Mouse (Mus musculus): ENCODE results near the gene AI481877.
A peak's percentile ranks its signal among the peaks of the same experiment; 100 is the strongest.
"Not testable (repeated sequence)": the region's sequence is repeated elsewhere in the genome, so short reads cannot be mapped to it uniquely, and the experiment has no call there.

AI481877 gene

GRCm38 (mm10) chr4:59138507-59139033, at the start of gene AI481877:
Gene AI481877 (minus strand): TSS chr4:59138983.
- not testable (repeated sequence) for DNase-seq

DNA sequence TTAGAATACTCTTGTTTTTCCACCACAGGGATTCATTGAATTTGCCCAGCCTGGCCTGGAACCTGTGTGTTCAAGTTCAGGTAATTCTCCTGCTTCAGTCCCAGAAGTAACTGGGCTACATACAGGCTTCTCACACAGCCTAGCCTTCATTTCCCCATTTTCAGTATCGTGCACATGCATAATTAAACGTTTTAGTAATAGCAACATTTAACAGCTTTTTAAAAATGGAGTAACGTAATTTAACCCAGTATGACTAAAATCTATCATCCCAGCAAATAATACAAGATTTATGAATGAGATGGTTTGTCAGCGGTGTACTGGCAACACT, 49.7 kb upstream of the AI481877 start:
- DNase-seq = no peak

DNA sequence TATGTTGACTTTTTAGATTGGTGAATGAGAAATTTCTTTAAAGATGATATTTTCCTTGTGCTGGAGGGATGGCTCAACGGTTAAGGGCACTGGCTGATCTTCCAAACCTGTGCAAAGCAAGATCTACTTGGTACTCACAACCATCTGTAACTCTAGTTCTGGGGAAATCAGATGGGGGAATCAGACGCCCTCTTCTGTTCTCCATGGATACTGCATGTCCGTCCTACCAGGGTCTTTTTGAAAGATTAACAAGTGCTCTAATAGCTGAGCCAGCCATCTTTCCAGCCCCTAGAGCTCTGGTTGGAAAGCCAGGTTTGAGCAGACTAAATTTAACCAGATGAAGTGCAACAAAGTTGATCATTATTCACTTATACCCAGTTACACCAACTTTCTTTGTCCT, 48.5 kb upstream of the AI481877 start:
- DNase-seq = peak; percentile 52

DNA sequence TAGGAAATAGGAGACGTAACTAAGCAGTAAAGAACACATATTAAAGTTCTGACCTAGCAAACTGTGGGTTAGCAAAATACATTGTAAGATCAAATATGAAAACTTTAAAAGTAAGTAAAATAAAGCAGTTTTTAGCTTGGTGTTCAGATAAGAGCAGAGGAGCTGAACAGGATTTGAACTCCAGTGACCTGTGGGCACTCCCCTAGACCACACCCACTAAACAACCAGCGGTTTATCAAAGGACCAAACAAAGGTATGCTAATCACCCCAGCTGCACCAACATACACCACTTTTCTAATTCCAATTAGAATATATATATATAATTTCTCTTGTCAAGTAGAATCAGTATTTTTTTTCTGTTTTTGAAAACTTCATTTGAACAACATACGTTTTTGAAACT, 46.9 kb upstream of the AI481877 start:
- no peak for DNase-seq

DNA sequence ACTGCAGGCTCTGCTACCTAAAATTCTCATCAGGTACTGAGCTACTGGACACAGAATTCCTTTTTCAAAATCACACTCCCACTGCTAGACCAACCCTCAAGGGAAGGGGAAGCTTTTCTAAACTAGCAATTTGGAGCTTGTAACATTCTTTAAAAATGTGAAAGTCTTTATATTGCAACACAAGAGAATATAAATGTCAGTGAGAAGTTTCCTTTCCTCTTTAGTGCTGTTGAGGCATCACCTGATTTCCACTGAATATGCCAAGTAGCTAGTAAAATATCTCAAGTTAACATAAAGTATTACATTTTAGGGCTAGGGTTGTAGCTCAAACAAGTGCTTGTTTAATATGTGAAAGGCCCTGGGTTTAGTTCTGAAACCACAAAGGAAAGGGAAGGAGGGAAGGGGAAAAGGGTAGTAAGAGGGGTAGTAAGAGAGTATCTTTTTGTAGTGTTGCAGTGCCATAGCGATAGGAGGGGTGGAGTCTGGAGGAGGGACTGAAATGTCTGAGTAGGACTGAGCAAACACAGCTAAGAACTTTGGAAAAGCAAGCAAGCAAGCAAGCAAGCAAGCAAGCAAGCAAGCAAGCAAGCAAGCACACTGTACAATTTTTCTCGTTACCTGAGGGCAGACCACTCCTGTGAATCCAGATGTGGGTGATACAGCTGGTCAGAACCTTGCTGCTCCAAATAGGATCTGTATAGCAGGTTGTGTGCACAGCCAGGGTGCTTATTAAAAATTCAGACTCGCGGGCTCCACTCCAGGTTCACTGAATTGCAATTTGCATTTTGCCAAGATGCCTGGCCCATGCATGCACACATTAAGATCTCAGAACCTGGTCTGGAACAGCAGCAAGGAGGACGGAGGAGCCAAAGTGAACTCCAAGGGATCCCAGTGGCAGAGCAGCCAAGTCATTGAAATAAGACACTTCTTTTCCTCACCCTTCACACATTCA, 42.8 kb upstream of the AI481877 start:
- DNase-seq = peak; percentile 10 to 32

DNA sequence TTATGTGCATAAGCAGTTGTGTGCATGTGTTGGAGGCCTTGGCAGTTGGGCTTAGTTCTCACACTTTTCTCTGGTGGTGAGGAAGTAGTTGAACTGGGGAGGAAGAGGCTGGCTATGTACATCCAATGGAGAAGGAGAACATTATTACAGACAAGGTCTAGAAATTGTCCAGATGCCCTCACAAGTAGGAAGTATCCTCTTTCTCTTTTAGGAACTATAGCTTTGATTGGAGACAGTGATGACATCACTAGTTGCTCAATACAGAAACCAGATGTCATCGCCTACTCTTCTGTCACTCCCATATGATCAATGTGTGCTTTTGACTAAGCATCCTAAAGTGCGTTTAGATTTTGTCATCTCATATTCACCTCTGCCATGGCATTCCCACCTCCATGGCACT, 38.8 kb upstream of the AI481877 start:
- no peak for DNase-seq

DNA sequence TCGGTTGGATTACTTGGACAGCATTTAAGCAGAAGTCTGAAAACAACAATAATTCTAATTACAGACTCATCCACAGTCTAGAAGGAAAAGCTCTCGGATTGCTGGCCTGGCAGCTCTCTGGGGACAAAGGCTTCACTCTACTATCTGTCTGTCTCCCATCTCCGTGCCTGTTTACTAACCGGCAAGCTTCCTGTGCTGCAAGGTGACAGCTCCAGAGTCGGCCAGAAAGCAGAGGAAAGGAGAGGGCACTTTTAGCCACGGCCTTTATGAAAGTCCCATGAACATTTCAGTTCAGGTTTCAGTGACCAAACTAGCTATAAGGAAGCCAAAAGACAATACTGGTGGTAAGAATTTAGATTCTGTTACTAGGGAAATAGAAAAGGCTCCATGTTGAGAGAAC, 37.1 kb upstream of the AI481877 start:
- no peak for DNase-seq

DNA sequence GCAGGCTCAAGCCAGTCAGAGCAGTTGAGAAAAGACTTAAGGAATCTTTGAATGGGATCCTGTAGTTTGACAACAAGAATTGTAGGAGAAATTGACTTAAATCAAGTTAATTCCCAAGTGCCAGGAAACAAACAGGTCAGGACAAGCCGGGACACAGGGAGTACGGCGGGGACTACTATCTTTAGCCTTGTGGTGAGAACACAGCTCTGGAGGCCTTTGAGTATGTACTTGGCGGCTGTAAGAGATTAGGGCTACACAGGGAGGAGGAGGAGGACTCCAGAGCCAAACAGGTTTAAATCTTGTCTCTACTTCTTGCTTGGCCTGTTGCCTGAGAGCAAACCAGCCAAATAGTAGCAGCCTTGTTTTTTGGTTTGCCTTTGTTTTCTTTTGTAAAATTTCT, 36.2 kb upstream of the AI481877 start:
- DNase-seq = no peak

- DNase-seq = no peak
Observed at GRCm38 (mm10) chr4:59173181-59173922, 34.6 kb upstream of the AI481877 start.

DNA sequence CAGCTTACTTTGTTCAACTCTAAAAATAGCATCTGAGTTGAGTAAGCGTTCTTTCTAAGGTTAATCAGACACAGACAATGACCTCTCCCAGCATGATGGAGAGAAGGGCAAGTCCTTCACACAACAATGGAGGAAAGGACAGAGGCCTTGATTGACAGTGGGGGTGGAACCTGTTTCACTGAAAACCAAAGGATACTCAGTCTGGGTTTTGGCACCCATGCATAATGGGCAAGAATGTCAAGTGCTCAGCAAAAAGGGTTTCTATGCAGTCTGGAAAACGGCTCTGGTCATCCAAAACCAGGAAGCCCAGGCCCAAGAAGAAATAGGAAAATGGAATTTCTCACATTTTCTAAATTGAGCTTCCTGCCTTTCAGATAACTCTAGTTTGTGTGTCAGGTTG, 33.8 kb upstream of the AI481877 start:
- no peak for DNase-seq

DNA sequence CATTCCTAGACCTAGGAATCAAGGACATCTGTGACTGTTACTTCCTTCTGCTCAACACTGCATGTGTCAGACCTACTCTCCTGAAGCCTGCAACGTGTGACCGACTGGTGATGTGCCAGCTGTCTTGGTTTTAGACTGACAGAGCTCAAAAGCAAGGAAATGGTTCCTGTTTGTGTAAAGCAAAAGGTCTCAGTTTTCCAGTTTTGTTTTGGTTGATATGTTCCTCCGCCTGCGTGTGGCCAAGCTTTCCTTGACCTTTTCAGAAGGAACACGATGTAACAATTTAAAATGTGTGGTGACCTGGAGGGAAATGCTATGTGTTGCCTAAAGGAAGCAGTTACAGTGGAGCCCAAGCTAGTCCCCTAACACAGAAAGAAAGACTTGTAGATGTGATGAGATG, 31.2 kb upstream of the AI481877 start:
- DNase-seq = no peak

DNA sequence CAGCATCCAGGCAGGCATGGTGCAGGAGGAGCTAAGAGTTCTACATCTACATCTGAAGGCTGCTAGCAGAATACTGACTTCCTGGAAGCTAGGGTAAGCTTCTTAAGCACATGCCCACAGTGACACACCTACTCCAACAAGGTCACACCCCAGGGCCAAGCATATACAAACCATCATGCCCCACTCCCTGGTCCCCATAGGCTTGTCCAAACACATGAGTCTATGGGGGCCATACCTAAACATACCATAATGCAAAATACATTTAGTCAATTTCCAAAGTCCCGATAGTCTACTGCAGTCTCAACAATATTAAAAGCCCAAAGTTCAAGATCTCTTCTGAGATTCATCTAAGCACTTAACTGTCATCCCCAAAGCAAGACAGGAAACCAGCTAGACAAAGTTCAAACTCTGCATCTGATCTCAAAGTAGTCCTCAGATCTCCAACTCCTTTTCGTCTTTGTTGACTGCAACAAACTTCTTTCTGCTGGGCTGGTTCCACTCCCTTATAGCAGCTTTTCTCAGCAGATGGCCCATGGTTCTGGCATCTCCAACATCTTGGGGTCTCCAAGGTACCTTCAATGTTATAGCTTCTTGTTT, 28.6 kb upstream of the AI481877 start:
- DNase-seq = no peak

- no peak for DNase-seq
Observed at GRCm38 (mm10) chr4:59164034-59164433, 25.3 kb upstream of the AI481877 start.

DNA sequence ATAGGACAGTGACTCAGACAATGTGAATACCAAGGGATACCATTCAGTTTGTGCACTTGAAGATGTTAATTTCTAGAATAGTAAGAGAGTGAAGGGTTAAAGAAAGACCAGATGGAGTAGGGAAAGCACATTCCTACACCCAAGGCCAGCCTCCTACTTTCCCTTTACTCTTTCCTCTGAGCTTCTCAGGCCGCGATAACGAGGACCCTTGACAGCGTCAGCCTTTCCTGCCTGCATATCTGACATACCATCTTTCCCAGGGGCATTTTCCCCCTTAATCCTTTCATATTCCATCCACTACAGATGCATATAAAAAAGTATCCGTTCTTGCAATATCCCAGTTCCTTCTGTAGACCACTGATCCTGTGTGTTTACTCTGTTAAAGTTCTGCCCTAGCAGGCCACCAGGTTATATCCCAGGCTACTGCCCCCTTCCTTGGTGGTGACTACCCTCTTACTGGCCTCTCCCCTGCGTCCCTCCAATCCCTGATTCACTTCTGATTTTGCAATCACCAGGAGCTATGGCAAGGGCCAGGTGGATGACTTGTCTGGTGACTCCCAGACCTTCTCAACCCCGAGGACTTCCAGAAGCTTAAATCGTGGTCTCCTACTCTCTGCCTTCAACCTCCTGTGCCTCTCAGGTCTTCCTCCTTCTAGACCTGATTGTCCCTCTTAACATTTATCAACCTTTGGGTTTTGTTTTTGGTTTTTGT, 22.3 kb upstream of the AI481877 start:
- no peak for DNase-seq

DNA sequence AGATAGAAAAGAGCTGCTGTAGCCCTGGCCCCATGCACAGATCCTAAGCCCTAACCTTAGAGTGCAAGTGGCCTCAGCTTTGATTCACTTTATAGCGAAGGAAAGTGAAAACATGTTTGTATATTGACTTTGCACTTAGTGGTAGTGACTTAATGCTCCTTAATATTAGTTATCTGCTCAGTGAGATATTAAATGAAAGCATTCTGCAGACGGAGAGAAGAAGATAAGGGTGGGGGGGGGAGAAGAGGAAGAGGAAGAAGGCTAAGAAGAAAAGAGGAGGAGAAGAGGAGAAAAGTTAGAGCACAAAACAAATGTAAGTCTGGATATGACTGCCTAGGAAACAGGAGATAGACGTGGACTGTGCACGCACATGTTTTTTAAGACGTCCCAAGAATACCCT, 21.5 kb upstream of the AI481877 start:
- DNase-seq = no peak

GRCm38 (mm10) chr4:59157654-59158053, 18.9 kb upstream of the AI481877 start:
- DNase-seq = no peak

- DNase-seq = no peak
Observed at GRCm38 (mm10) chr4:59156897-59157592, 18.3 kb upstream of the AI481877 start.

GRCm38 (mm10) chr4:59151953-59152352, 13.2 kb upstream of the AI481877 start:
- DNase-seq = no peak

DNA sequence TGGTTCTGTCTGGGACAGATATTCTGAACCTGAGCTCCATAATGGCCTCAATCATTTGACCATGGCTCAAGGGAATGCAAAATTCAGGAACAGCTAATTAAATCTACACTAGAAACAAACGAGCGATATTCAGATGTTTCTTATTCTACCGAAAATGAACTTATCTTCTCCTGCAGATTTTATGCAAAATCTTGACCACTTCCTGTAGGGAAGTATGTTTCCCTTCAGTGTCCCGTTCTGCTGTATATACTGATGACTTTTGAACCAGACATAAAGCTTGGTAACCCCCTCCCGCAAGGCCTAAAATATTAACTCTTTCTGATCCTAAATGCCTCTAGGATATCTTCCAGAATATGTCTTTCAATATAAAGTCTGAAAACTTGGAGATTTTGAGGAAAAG, 12.1 kb upstream of the AI481877 start:
- DNase-seq = no peak

DNA sequence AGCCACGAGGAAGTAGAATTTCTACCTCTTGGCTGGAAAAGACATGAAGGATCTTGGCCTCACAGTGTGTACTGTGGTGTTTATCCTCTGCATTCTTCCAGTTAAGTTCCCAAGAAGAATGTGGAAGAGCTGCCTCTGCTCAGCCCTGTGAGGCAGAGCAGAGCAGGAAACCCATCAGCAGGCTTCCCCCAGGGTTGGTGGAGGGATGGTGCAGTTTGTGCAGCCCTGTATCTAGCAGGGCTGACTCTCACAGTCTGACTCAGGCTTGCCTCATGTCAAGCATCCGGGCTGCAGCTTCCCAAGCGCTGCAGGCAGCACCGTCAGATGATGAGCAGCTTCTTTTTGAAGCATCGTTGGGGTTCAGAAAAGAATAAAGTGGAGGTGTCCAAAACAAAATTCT, 10.3 kb upstream of the AI481877 start:
- DNase-seq = no peak

- DNase-seq = no peak
Observed at GRCm38 (mm10) chr4:59128935-59129334, 9.8 kb downstream of the AI481877 start.

DNA sequence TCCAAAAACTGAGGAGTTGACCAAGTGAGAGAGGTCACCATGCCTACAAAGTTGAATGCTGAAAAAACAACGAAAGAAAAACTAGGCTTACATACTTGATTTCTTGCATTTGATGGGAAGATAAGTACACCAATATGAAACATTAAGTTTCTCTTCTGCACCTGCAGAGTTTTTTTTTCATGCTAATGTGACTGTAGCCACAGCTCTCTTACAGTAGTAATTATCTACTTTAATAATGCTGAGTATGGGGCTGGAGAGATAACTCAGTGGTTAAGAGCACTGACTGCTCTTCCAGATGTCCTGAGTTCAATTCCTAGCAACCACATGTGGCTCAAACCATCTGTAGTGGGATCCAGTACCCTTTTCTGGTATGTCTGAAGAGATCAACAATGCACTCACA, 13.7 kb downstream of the AI481877 start:
- DNase-seq = no peak

Data from cerebellum, postnatal 14 days (tissue).